Mouse (Mus musculus): Measurements from ENCODE around the gene Prkag3. TPM values are rescaled to one million over a fixed set of nuclear protein-coding genes. Genes with fewer than 3 reads are reported as not detected.

Prkag3 gene
- polyA plus RNA-seq, 1 experiment = 0.06 TPM

- no peak for TF ChIP-seq POLR2A (IDR thresholded peaks at IDR 0.05; ENCODE audit: extremely low read depth, insufficient read depth, low read length)
- TF ChIP-seq CTCF (IDR thresholded peaks at IDR 0.05; ENCODE audit: extremely low read depth, insufficient read depth, low read length) = no peak
- Histone ChIP-seq H3K27ac (ENCODE audit: insufficient read depth, low read length) (peak overlapping the region; percentile 67; the same call in 1 of the 2 replicates), H3K4me3 (ENCODE audit: insufficient read depth, low read length) (no peak overlapping the region), H3K4me1 (ENCODE audit: control insufficient read depth, insufficient read depth, low read length) (peaks cover 2% of the 10 kb centered on the region; the same call in 1 of the 2 replicates)
Measured at GRCm38 (mm10) chr1:74704156-74704555, 44.9 kb downstream of the Prkag3 start.

GRCm38 (mm10) chr1:74702142-74702553 lies 46.9 kb downstream of the Prkag3 start:
- peaks cover 2% of the 10 kb centered on the region; the same call in 1 of the 2 replicates for H3K4me1 ChIP-seq (ENCODE audit: control insufficient read depth, insufficient read depth, low read length)

GRCm38 (mm10) chr1:74698791-74699190 lies 50.2 kb downstream of the Prkag3 start:
- H3K4me3 ChIP-seq (ENCODE audit: insufficient read depth, low read length) = no peak overlapping the region
- TF ChIP-seq CTCF (IDR thresholded peaks at IDR 0.05; ENCODE audit: extremely low read depth, insufficient read depth, low read length) (no peak), POLR2A (IDR thresholded peaks at IDR 0.05; ENCODE audit: extremely low read depth, insufficient read depth, low read length) (no peak)
- peaks cover 2% of the 10 kb centered on the region; the same call in 1 of the 2 replicates for H3K4me1 ChIP-seq (ENCODE audit: control insufficient read depth, insufficient read depth, low read length)
- no peak overlapping the region for H3K27ac ChIP-seq (ENCODE audit: insufficient read depth, low read length)

More at GRCm38 (mm10) chr1:74702142-74702553, 46.9 kb downstream of the Prkag3 start:
- no peak for TF ChIP-seq CTCF (IDR thresholded peaks at IDR 0.05; ENCODE audit: extremely low read depth, insufficient read depth, low read length)
- no peak for TF ChIP-seq POLR2A (IDR thresholded peaks at IDR 0.05; ENCODE audit: extremely low read depth, insufficient read depth, low read length)
- no peak overlapping the region for H3K27ac ChIP-seq (ENCODE audit: insufficient read depth, low read length)
- H3K4me3 ChIP-seq (ENCODE audit: insufficient read depth, low read length) = no peak overlapping the region

- H3K4me1 ChIP-seq (ENCODE audit: control insufficient read depth, insufficient read depth, low read length) = peaks cover 2% of the 10 kb centered on the region; the same call in 1 of the 2 replicates
- H3K27ac ChIP-seq (ENCODE audit: insufficient read depth, low read length) = no peak overlapping the region
- H3K4me3 ChIP-seq (ENCODE audit: insufficient read depth, low read length) = no peak overlapping the region
- TF ChIP-seq CTCF (IDR thresholded peaks at IDR 0.05; ENCODE audit: extremely low read depth, insufficient read depth, low read length) (no peak), POLR2A (IDR thresholded peaks at IDR 0.05; ENCODE audit: extremely low read depth, insufficient read depth, low read length) (no peak)
Measured at GRCm38 (mm10) chr1:74698353-74698752, 50.7 kb downstream of the Prkag3 start.

GRCm38 (mm10) chr1:74697416-74697815 lies 51.6 kb downstream of the Prkag3 start:
- Histone ChIP-seq H3K4me3 (ENCODE audit: insufficient read depth, low read length) (no peak overlapping the region), H3K4me1 (ENCODE audit: control insufficient read depth, insufficient read depth, low read length) (peaks cover 2% of the 10 kb centered on the region; the same call in 1 of the 2 replicates), H3K27ac (ENCODE audit: insufficient read depth, low read length) (no peak overlapping the region)
- TF ChIP-seq POLR2A (IDR thresholded peaks at IDR 0.05; ENCODE audit: extremely low read depth, insufficient read depth, low read length) (no peak), CTCF (IDR thresholded peaks at IDR 0.05; ENCODE audit: extremely low read depth, insufficient read depth, low read length) (no peak)

- Histone ChIP-seq H3K4me3 (ENCODE audit: insufficient read depth, low read length) (no peak overlapping the region), H3K4me1 (ENCODE audit: control insufficient read depth, insufficient read depth, low read length) (peaks cover 2% of the 10 kb centered on the region; the same call in 1 of the 2 replicates), H3K27ac (ENCODE audit: insufficient read depth, low read length) (no peak overlapping the region)
- TF ChIP-seq POLR2A (IDR thresholded peaks at IDR 0.05; ENCODE audit: extremely low read depth, insufficient read depth, low read length) (no peak), CTCF (IDR thresholded peaks at IDR 0.05; ENCODE audit: extremely low read depth, insufficient read depth, low read length) (no peak)
Measured at GRCm38 (mm10) chr1:74695836-74696235, 53.2 kb downstream of the Prkag3 start.

GRCm38 (mm10) chr1:74693891-74694583 lies 55.0 kb downstream of the Prkag3 start:
- TF ChIP-seq POLR2A (IDR thresholded peaks at IDR 0.05; ENCODE audit: extremely low read depth, insufficient read depth, low read length) (no peak), CTCF (IDR thresholded peaks at IDR 0.05; ENCODE audit: extremely low read depth, insufficient read depth, low read length) (no peak)
- Histone ChIP-seq H3K27ac (ENCODE audit: insufficient read depth, low read length) (no peak overlapping the region), H3K4me1 (ENCODE audit: control insufficient read depth, insufficient read depth, low read length) (peaks cover 2% of the 10 kb centered on the region; the same call in 1 of the 2 replicates), H3K4me3 (ENCODE audit: insufficient read depth, low read length) (no peak overlapping the region)

Other genes with a start within 250 kb of the Prkag3 start
- 25.0 and 26.5 TPM in 2 replicates for gene Cnot9, start 243.2 kb downstream of the Prkag3 start, polyA plus RNA-seq (2012; rRNA removed)
- 18.5 and 20.4 TPM in 2 replicates for gene Plcd4, start 206.3 kb downstream of the Prkag3 start, polyA plus RNA-seq (2012; rRNA removed)
- gene Usp37, start 204.9 kb downstream of the Prkag3 start, polyA plus RNA-seq (2012; rRNA removed) = 9.7 and 10.4 TPM in 2 replicates
- 23.9 TPM in 2 replicates for gene Zfp142, start 161.0 kb downstream of the Prkag3 start, polyA plus RNA-seq (2012; rRNA removed)
- gene Bcs1l, start 160.9 kb downstream of the Prkag3 start, polyA plus RNA-seq (2012; rRNA removed) = 29.9 and 31.4 TPM in 2 replicates
- gene Rnf25, start 147.8 kb downstream of the Prkag3 start, polyA plus RNA-seq (2012; rRNA removed) = 125 and 128 TPM in 2 replicates
- 3.7 and 4.4 TPM in 2 replicates for gene Stk36, start 147.8 kb downstream of the Prkag3 start, polyA plus RNA-seq (2012; rRNA removed)
- 17.0 and 17.7 TPM in 2 replicates for gene Ttll4, start 87.5 kb downstream of the Prkag3 start, polyA plus RNA-seq (2012; rRNA removed)
- gene Cyp27a1, start 35.6 kb downstream of the Prkag3 start, polyA plus RNA-seq (2012; rRNA removed) = 9.9 and 12.5 TPM in 2 replicates
- gene Wnt6, start 22.7 kb upstream of the Prkag3 start, polyA plus RNA-seq (2012; rRNA removed) = 1.2 and 2.2 TPM in 2 replicates
- gene Wnt10a, start 42.3 kb upstream of the Prkag3 start, polyA plus RNA-seq (2012; rRNA removed) = 8.1 and 8.8 TPM in 2 replicates
- 304 and 313 TPM in 2 replicates for gene Cdk5r2, start 105.7 kb upstream of the Prkag3 start, polyA plus RNA-seq (2012; rRNA removed)
- not detected in 2 replicates for gene Fev, start 136.2 kb upstream of the Prkag3 start, polyA plus RNA-seq (2012; rRNA removed)
- gene Cryba2, start 143.9 kb upstream of the Prkag3 start, polyA plus RNA-seq (2012; rRNA removed) = 0.66 and 1.4 TPM in 2 replicates
- 8.9 and 10.6 TPM in 2 replicates for gene Cfap65, start 186.4 kb upstream of the Prkag3 start, polyA plus RNA-seq (2012; rRNA removed)
- gene Ihh, start 202.5 kb upstream of the Prkag3 start, polyA plus RNA-seq (2012; rRNA removed) = 0.34 and 0.46 TPM in 2 replicates

All from cortical plate, adult 2 months (tissue).